Mouse (Mus musculus): ENCODE measurements around the gene Cebpa. TPM values are rescaled to one million over a fixed set of nuclear protein-coding genes. Genes with fewer than 3 reads are reported as not detected.

Gene Cebpa
- total RNA-seq (2018; cell fraction: chromatin; rRNA removed), result 10 to 100 TPM in 6 of 26 experiments, 1 to 10 TPM in 20; 1.4 to 55.1 (median 3.8) TPM
- total RNA-seq (2018; cell fraction: cytosol; rRNA removed), result 100 to 1,000 TPM in 9 of 26 experiments, 10 to 100 TPM in 17; 13.7 to 217 (median 83.3) TPM
- total RNA-seq (2018; cell fraction: nucleus; rRNA removed), result 10 to 100 TPM in 24 of 26 experiments, 1 to 10 TPM in 2; 7.7 to 94.0 (median 33.4) TPM
- polyA plus RNA-seq (2018), result 58.4 to 104 TPM (median 95.9 TPM) in 3 replicates

DNA sequence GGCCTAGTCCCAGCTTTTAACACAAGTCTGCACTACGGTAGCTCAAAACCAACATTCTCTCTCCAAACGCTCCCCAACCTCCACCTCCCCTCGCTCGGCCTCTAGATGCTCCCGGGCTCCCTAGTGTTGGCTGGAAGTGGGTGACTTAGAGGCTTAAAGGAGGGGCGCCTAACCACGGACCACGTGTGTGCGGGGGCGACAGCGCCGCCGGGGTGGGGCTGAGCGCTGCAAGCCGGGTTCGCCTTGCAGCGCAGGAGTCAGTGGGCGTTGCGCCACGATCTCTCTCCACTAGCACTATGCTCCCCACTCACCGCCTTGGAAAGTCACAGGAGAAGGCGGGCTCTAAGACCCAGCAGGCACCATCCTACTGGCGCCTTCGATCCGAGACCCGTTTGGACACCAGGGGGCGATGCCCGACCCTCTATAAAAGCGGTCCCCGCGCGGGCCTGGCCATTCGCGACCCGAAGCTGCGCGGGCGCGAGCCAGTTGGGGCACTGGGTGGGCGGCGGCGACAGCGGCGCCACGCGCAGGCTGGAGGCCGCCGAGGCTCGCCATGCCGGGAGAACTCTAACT lies at the start of gene Cebpa:
Cebpa (plus strand) TSS at position 453 of the 573 bp plus-strand sequence.
- H3K36me3 ChIP-seq (ENCODE audit: inconsistent target), result no peaks in the 10 kb centered on the region
- H3K79me2 ChIP-seq (ENCODE audit: inconsistent target), result peaks cover 29% of the 10 kb centered on the region
- peak within 1 kb of the TSS; percentile 81 for H3K27ac ChIP-seq
- WGBS (ENCODE audit: missing documents), result under 1% methylated on average over 50 of the region's 50 CpGs
- H3K4me3 ChIP-seq (ENCODE audit: inconsistent target), result peak within 1 kb of the TSS; percentile 64

DNA sequence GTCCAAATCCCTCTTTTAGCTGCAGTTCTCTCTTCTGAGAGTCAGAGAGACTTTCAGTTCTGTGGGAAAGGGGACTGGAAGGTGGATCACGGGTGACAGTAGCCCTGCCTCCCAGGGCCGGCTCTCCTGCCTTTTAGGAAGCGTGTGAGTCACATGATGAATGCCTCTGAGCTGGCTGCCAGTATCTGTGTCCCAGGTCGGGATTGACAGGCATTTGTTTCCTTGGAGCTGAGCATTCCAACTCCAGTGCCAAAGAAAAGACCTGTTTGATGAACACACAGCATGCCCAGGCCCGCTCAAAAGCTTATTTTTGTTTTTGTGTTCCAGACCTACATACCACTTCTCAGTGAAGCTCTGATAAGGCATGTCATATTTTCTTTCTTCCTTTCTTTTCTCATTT lies 42.4 kb upstream of the Cebpa start:
- 82% methylated on average over 5 of the region's 5 CpGs for WGBS (ENCODE audit: missing documents)
- no peaks in the 10 kb centered on the region for H3K36me3 ChIP-seq (ENCODE audit: inconsistent target)
- no peak overlapping the region for H3K4me3 ChIP-seq (ENCODE audit: inconsistent target)
- H3K27ac ChIP-seq, result no peak overlapping the region
- H3K79me2 ChIP-seq (ENCODE audit: inconsistent target), result no peaks in the 10 kb centered on the region

DNA sequence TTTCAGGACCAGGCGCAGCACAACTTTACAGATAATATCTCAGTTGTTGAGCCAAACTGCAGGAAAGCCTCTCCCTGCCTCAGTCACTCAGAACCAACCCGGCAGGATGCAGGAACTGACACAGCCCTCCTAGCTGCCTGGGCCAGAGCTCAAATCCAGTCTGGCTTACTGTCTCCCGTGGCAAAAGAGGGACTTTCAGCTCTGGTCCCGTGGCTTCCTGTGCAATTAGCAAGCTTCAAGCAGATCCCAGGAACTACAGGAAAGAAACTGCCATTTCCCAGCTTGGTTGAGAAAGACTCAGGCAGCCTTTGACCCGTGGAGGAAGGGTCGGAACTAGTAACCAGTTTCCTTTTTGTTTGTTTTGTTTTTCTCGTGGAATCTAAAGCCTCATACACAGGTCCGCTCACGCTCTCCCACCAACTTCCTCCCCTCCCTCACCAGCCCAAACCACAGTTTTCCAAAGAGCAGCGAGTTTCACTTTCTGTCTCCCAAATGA lies 38.2 kb upstream of the Cebpa start:
- Histone ChIP-seq H3K4me3 (ENCODE audit: inconsistent target) (peak overlapping the region; percentile 7; the same call in 1 of the 2 replicates), H3K79me2 (ENCODE audit: inconsistent target) (no peaks in the 10 kb centered on the region), H3K36me3 (ENCODE audit: inconsistent target) (no peaks in the 10 kb centered on the region), H3K27ac (peak overlapping the region; percentile 75)
- WGBS (ENCODE audit: missing documents), result 6% methylated on average over 10 of the region's 10 CpGs

DNA sequence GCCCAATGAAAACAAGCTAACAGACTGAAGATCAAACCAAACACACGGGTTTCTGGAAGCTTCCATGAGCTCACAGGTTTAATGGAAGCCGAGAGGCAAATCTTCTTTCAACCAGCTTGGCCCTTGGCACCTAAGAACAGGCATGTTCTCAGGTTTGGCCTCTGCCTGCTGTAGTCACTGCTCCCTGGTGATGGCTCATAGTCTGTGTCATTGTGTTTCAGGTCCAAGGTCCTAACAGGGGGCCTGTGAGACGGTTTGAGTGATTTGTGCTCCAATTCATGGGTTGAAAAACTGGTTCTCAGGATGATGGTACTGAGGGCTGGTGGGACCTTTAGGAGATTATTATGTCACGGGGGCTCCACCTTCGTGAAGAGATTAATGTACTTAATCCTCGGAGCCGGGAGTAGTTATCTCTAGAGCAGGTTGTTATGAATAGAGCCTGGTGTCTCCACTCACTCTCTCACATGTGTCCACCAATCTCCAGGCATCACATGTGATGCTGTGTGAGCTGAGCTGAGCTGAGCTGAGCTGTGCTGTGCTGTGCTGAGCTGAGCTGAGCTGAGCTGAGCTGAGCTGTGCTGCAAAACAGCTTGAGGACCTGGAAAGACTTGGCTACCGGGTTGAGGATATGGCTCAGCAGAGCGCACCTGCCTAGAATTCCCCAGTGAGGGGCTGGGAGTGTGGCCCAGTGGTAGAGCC lies 37.5 kb upstream of the Cebpa start:
- WGBS (ENCODE audit: missing documents), result 92% methylated on average over 9 of the region's 9 CpGs
- Histone ChIP-seq H3K36me3 (ENCODE audit: inconsistent target) (no peaks in the 10 kb centered on the region), H3K79me2 (ENCODE audit: inconsistent target) (no peaks in the 10 kb centered on the region), H3K27ac (peak overlapping the region; percentile 75), H3K4me3 (ENCODE audit: inconsistent target) (peak overlapping the region; percentile 7; the same call in 1 of the 2 replicates)

DNA sequence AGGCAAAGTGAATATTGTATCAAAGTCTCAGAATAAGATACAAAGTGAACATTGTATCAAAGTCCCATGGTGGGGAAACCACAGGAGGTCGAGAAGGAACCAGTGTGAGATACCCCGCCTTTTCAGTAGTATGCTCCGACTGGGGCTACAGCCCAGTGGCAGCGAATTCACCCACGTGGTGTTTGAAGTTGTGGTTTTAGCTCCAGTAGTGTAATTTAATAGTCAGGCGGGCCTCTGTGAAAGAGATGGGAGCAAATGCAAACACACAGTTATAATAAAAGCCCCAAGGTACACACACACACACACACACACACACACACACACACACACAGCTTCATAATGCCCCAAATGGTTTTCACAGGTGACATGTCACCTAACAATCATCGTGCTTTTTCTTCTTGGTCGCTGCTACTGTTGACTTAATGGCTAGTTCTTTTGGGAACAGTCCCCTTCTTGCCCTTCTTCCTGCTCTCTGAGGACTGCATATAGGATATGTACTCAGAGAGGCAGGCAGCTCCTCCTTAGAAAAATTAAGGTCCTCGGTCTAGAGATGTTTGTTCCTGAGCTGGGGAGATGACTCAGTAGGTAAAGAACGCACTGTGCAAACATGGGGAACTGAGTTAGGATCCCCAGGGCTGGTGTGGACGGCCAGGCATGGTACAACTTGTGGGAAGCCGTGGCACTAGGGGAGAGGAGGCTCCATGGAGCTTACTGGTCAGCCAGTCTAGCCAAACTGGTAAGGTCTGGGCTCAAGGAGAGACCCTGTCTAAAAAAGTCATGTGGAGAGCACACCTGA lies 34.3 kb upstream of the Cebpa start:
- WGBS (ENCODE audit: missing documents), result 50% methylated on average over 12 of the region's 12 CpGs
- Histone ChIP-seq H3K4me3 (ENCODE audit: inconsistent target) (no peak overlapping the region), H3K79me2 (ENCODE audit: inconsistent target) (no peaks in the 10 kb centered on the region), H3K27ac (no peak overlapping the region), H3K36me3 (ENCODE audit: inconsistent target) (no peaks in the 10 kb centered on the region)

DNA sequence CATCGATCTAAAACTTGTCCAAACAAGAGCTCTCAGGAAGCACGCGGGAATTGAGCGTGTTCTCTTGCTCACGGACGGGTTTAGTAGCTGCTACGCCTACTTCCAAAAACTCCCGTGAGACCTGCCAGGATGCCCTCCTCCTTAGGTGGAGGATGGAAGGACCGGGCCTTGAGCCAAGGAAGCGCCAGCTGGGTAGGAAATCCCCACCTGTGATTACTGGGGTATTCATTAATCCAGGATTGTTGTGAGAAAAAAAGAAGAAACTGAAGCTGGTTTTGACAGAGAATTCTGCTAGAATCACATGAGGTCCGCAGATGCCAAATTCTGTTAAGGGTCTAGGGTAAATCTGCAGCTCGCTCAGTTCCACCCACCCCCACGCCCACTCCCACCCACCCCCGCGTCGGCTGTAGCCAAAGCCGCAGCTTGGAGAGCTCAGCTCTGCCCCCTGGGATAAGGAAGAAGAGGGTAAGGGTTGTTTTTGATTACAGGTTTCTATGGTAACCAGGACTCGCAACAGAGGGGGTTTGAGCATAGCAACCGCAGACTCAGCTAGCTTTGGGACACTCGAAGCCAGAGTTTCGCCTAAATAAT lies 32.7 kb upstream of the Cebpa start:
- Histone ChIP-seq H3K36me3 (ENCODE audit: inconsistent target) (no peaks in the 10 kb centered on the region), H3K4me3 (ENCODE audit: inconsistent target) (no peak overlapping the region; the same call in 1 of the 2 replicates)
- 9% methylated on average over 21 of the region's 21 CpGs for WGBS (ENCODE audit: missing documents)

DNA sequence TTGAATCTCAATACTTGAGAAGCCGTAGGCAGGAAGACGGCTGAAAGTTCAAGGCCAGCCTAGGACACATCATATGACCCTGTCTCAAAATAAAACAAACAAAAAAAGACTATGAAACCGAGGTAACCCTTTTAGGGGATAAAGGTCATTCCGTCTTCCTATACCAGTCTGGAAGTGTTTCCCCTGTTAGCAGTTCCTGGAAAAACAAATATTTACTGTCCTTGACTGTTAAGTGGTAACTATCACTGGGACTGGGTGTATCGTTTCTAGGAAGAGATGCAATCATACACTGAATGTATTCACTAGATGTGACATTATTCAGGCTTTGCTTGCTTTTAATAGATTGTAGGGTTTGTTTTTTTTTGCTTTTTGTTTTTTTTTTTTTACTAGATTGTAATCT lies 28.5 kb upstream of the Cebpa start:
- Histone ChIP-seq H3K36me3 (ENCODE audit: inconsistent target) (no peaks in the 10 kb centered on the region), H3K79me2 (ENCODE audit: inconsistent target) (no peaks in the 10 kb centered on the region), H3K27ac (no peak overlapping the region), H3K4me3 (ENCODE audit: inconsistent target) (no peak overlapping the region)
- WGBS (ENCODE audit: missing documents), result 93% methylated on average over 5 of the region's 5 CpGs

More for the DNA sequence above, 32.7 kb upstream of the Cebpa start:
- no peaks in the 10 kb centered on the region for H3K79me2 ChIP-seq (ENCODE audit: inconsistent target)
- H3K27ac ChIP-seq, result no peak overlapping the region

DNA sequence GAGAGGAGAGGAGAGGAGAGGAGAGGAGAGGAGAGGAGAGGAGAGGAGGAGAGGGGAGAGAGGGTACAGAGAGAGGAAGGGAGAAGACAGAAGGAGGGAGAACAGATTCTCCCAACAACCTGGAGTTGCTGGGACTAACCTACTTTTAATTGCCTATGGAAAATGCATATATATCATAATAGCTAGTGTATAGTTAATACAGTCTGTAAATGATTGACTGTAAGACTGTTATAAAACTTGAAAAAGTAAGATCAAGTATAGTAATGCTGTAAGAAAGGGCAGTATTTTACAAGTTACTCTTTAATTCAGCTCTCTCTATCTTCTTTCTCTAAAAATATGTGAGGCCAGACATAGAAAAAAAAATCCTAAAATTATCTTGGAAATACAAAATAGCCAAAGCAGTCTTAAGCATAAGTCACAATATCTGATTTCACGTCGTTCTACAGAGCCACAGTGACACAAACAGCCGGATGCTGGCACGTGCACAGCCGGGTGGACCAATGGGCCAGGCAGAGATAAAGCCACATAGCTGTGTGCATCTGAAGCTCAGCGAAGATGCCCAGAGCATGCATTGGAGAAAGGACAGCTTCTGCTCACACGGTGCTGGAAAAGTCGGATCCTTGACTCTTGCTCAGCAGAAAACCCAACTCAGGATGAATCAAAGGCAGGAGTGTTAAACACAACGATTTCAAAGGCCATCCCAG lies 24.0 kb upstream of the Cebpa start:
- H3K36me3 ChIP-seq (ENCODE audit: inconsistent target), result no peaks in the 10 kb centered on the region
- WGBS (ENCODE audit: missing documents), result 92% methylated on average over 9 of the region's 9 CpGs
- H3K27ac ChIP-seq, result no peak overlapping the region
- no peaks in the 10 kb centered on the region for H3K79me2 ChIP-seq (ENCODE audit: inconsistent target)
- H3K4me3 ChIP-seq (ENCODE audit: inconsistent target), result no peak overlapping the region

DNA sequence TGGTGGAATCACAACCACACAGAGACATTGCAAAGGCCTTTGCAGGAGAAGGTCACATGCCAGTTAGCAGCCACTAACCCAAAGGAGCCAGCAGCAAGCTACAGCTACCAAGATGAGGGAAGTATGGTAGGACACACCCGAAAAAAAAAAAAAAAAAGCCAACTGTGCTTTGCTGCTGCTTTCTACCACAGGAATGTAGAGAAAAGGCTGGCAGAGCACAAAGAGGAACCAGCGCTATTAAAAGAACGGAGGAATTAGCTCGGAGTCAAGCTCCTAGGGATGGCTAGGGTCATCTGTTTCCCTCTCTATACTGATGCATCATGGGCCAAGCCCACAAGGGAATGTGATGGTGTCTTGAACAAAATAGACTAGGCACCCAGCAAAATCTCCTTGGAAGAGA lies 20.3 kb upstream of the Cebpa start:
- H3K36me3 ChIP-seq (ENCODE audit: inconsistent target), result no peaks in the 10 kb centered on the region
- H3K27ac ChIP-seq, result peak overlapping the region; percentile 81
- no peak overlapping the region for H3K4me3 ChIP-seq (ENCODE audit: inconsistent target)
- 0% methylated on average over 4 of the region's 4 CpGs for WGBS (ENCODE audit: missing documents)
- H3K79me2 ChIP-seq (ENCODE audit: inconsistent target), result no peaks in the 10 kb centered on the region

DNA sequence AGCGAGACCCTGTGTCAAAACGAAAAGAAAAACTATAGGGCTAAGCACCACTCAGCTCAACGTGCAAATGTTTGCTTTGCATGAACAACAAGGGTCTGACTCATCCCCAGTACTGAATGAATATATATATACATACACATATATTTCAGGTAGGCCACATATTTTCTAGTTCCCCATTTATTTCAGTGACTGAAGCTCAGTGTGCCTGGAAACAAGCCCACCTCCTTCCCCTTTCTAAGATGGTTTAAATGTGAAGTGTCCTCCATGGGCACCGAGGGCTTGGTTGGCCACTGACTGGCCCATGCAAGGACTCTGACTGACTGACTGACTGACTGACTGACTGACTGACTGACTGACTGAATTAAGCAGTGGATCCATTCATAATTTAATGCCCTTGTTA lies 19.6 kb upstream of the Cebpa start:
- Histone ChIP-seq H3K4me3 (ENCODE audit: inconsistent target) (no peak overlapping the region), H3K27ac (peak overlapping the region; percentile 81), H3K79me2 (ENCODE audit: inconsistent target) (no peaks in the 10 kb centered on the region), H3K36me3 (ENCODE audit: inconsistent target) (no peaks in the 10 kb centered on the region)
- 46% methylated on average over 4 of the region's 4 CpGs for WGBS (ENCODE audit: missing documents)

DNA sequence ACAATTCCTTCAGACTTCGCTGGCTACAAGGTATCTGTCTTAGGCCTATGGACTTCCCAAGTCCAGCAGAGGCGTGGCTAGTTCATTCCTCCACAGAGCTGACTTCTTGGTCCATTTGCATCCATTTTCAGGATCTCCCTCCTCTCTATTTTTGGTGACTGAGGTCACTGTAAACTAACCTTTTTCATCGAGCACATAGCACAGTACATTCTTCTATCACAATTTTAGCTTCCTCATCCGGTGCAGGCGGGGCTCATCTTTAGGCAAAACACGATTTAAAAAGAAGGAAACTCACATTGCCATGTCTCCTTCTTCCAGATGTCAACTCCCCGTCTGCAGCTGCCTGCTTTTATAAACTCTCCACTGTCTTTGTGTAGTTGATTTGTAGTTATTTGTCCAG lies 12.5 kb upstream of the Cebpa start:
- no peak overlapping the region for H3K27ac ChIP-seq
- 37% methylated on average over 7 of the region's 7 CpGs for WGBS (ENCODE audit: missing documents)

DNA sequence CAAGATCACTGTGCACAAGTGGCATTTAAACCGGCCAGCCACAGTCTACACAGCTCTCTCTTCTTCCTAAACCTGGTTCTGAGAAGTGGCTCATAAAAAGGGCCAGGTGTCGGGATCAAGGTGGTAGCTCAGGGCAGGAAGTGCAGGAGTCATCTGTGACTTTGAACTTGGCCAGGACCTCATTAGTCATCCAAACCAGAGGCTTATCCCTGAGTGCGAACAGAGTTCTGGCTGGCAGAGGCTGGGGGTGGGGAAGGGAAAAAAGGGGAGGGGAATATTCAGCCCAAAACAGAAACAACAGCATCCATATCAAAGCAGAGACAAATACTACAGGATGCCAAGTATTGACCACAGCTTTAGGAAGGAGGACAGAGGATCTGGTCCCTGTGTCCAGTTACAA lies 11.5 kb upstream of the Cebpa start:
- Histone ChIP-seq H3K79me2 (ENCODE audit: inconsistent target) (no peaks in the 10 kb centered on the region), H3K27ac (no peak overlapping the region), H3K36me3 (ENCODE audit: inconsistent target) (no peaks in the 10 kb centered on the region), H3K4me3 (ENCODE audit: inconsistent target) (no peak overlapping the region)
- 59% methylated on average over 3 of the region's 3 CpGs for WGBS (ENCODE audit: missing documents)

More for the DNA sequence above, 12.5 kb upstream of the Cebpa start:
- Histone ChIP-seq H3K79me2 (ENCODE audit: inconsistent target) (no peaks in the 10 kb centered on the region), H3K36me3 (ENCODE audit: inconsistent target) (no peaks in the 10 kb centered on the region), H3K4me3 (ENCODE audit: inconsistent target) (no peak overlapping the region)

DNA sequence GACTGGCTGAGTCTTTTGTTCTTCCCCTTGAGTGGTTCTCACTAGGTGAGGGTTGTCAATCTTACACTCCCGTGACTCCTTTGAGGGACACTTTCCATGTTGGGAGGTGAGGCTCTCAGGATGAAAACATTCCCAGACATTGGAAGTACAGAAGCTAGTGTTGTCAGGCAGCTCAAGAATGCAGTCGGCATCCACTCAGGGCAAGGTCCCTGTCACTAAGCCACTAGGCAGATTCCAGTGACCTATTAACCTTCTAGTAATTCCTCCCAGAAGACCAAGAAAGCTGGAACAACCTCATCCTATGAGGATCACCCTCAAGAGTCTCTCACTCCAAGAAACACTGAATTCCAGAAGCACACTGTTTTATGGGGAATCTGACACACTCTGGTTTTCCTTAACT lies 11.0 kb upstream of the Cebpa start:
- H3K79me2 ChIP-seq (ENCODE audit: inconsistent target), result no peaks in the 10 kb centered on the region
- no peak overlapping the region for H3K4me3 ChIP-seq (ENCODE audit: inconsistent target)
- no peaks in the 10 kb centered on the region for H3K36me3 ChIP-seq (ENCODE audit: inconsistent target)
- no peak overlapping the region for H3K27ac ChIP-seq
- WGBS (ENCODE audit: missing documents), result 83% methylated on average over 2 of the region's 2 CpGs

DNA sequence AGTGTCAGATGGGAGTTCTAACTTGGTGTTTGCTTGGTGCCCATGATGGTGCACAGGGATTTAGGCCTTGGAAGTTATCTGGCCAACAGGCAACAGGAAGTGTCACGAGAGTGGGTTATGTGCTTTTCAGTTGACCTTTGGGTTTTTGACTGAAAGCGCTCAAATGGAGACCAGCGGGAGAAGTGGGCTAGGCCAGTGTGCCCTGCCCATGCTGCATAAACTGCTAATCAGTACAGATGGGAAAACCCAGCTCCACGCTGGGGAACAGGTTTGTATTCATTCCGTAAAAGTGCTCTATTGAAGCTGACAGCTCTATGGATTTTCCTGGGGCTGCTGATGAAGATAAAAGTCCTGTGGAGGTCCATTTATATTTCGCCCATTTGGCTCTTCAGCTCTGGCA lies 10.4 kb upstream of the Cebpa start:
- no peaks in the 10 kb centered on the region for H3K79me2 ChIP-seq (ENCODE audit: inconsistent target)
- H3K36me3 ChIP-seq (ENCODE audit: inconsistent target), result no peaks in the 10 kb centered on the region
- no peak overlapping the region for H3K4me3 ChIP-seq (ENCODE audit: inconsistent target)
- WGBS (ENCODE audit: missing documents), result 90% methylated on average over 6 of the region's 6 CpGs
- no peak overlapping the region for H3K27ac ChIP-seq

Data from macrophage (primary cell).